Mouse (Mus musculus) R1 (cell line): ENCODE results near the gene Gm21721.
"Not testable (repeated sequence)": the region's sequence is repeated elsewhere in the genome, so short reads cannot be mapped to it uniquely, and the experiment has no call there.

Experiments used
- DNase-seq: peaks from one replicate; pipeline ENCODE4 v3.0.0-alpha.2; 2018; ENCODE audit warnings: low read depth, low spot score

Gm21721 gene

GRCm38 (mm10) chrY:9202090-9202489 lies at the start of gene Gm21721:
TSS of gene Gm21721 (minus strand) at chrY:9202190.
- not testable (repeated sequence) for DNase-seq
